ENCODE assay signal across 25 mouse cellular contexts in genomic region chr7:112714783-112715182, GRCm38 (mm10). TPM values are rescaled to one million over a fixed set of nuclear protein-coding genes. Genes with fewer than 3 reads are reported as not detected.
DNase-seq lines count a peak whose midpoint lies in the region; ATAC-seq and TF ChIP-seq lines count a peak whose summit lies in the region.
"Had no signal": no experiment of that assay in that cellular context is flagged by ENCODE, and none has a peak within 500 bp of the region (broad histone marks: within the 10 kb centered on the region; RNA-seq: fewer than 3 reads in every experiment).

No protein-coding gene starts in this region.

- no peaks in the 10 kb centered on the region for H3K36me3 ChIP-seq in heart, embryonic 11.5 days (ENCODE audit: control insufficient read depth, insufficient read depth, low read length)
- H3K36me3 ChIP-seq in kidney, embryonic 14.5 days (ENCODE audit: control insufficient read depth, insufficient read depth, low read length): no peaks in the 10 kb centered on the region
- H3K36me3 ChIP-seq in kidney, postnatal 0 days (ENCODE audit: insufficient read depth, low read length): no peaks in the 10 kb centered on the region
- no peaks in the 10 kb centered on the region for H3K36me3 ChIP-seq in stomach, postnatal 0 days (ENCODE audit: control insufficient read depth, insufficient read depth, low read length)
- H3K36me3 ChIP-seq: embryonic facial prominence, embryonic 15.5 days; forebrain, embryonic 10.5 days; G1E; hindbrain, embryonic 15.5 days; intestine, embryonic 15.5 days; liver, embryonic 13.5 days; midbrain, embryonic 13.5 days; neural tube, embryonic 15.5 days had no signal

- no peak for TF ChIP-seq CTCF in kidney, postnatal 0 days (IDR thresholded peaks at IDR 0.05; ENCODE audit: low read depth)
- TF ChIP-seq CTCF in stomach, postnatal 0 days (IDR thresholded peaks at IDR 0.05; ENCODE audit: low read depth): no peak

- H3K4me3 ChIP-seq in heart, embryonic 11.5 days (ENCODE audit: low read depth, low read length): no peak overlapping the region
- no peak overlapping the region for H3K4me3 ChIP-seq in kidney, embryonic 14.5 days (ENCODE audit: low read length)
- no peak overlapping the region for H3K4me3 ChIP-seq in kidney, postnatal 0 days (replicated peaks; ENCODE audit: low read depth, low read length)
- no peak overlapping the region for H3K4me3 ChIP-seq in stomach, postnatal 0 days (ENCODE audit: low read depth, low read length)
- H3K4me3 ChIP-seq: embryonic facial prominence, embryonic 15.5 days; forebrain, embryonic 10.5 days; gastrocnemius, adult 2 months; hindbrain, embryonic 15.5 days; intestine, embryonic 15.5 days; liver, embryonic 13.5 days; midbrain, embryonic 13.5 days; neural tube, embryonic 15.5 days had no signal

- H3K9me3 ChIP-seq in heart, embryonic 11.5 days (replicated peaks; ENCODE audit: control insufficient read depth, low read length): no peaks in the 10 kb centered on the region
- H3K9me3 ChIP-seq in kidney, embryonic 14.5 days (ENCODE audit: control insufficient read depth, low read length): no peaks in the 10 kb centered on the region
- H3K9me3 ChIP-seq in kidney, postnatal 0 days (replicated peaks; ENCODE audit: low read length): no peaks in the 10 kb centered on the region
- H3K9me3 ChIP-seq in stomach, postnatal 0 days (ENCODE audit: control insufficient read depth, low read length): no peaks in the 10 kb centered on the region
- H3K9me3 ChIP-seq: embryonic facial prominence, embryonic 15.5 days; forebrain, embryonic 10.5 days; hindbrain, embryonic 15.5 days; intestine, embryonic 15.5 days; liver, embryonic 13.5 days; midbrain, embryonic 13.5 days; neural tube, embryonic 15.5 days had no signal

- H3K27ac ChIP-seq in heart, embryonic 11.5 days (ENCODE audit: low read depth, low read length): 0 out of 2 replicates have a peak overlapping the region, but pooled peaks have one; percentile 37
- H3K27ac ChIP-seq in kidney, embryonic 14.5 days (ENCODE audit: low read depth, low read length): no peak overlapping the region
- H3K27ac ChIP-seq in kidney, postnatal 0 days: no peak overlapping the region
- no peak overlapping the region for H3K27ac ChIP-seq in stomach, postnatal 0 days (replicated peaks)
- H3K27ac ChIP-seq: embryonic facial prominence, embryonic 15.5 days; forebrain, embryonic 10.5 days; gastrocnemius, adult 2 months; hindbrain, embryonic 15.5 days; intestine, embryonic 15.5 days; liver, embryonic 13.5 days; midbrain, embryonic 13.5 days; neural tube, embryonic 15.5 days had no signal

- 48% methylated on average over 6 of the region's 6 CpGs for WGBS in heart, embryonic 11.5 days (ENCODE audit: insufficient replicate concordance)
- 52% methylated on average over 6 of the region's 6 CpGs for WGBS in kidney, embryonic 14.5 days
- 46% methylated on average over 6 of the region's 6 CpGs for WGBS in kidney, postnatal 0 days
- 73% methylated on average over 6 of the region's 6 CpGs for WGBS in stomach, postnatal 0 days

- H3K9ac ChIP-seq in heart, embryonic 11.5 days (ENCODE audit: low read depth, low read length): no peak overlapping the region
- H3K9ac ChIP-seq in kidney, embryonic 14.5 days (ENCODE audit: low read depth, low read length): no peak overlapping the region
- no peak overlapping the region for H3K9ac ChIP-seq in kidney, postnatal 0 days (ENCODE audit: low read depth, low read length)
- H3K9ac ChIP-seq in stomach, postnatal 0 days (ENCODE audit: low read length): no peak overlapping the region
- H3K9ac ChIP-seq: embryonic facial prominence, embryonic 15.5 days; hindbrain, embryonic 15.5 days; intestine, embryonic 15.5 days; liver, embryonic 13.5 days; midbrain, embryonic 13.5 days; neural tube, embryonic 15.5 days had no signal

- ATAC-seq in heart, embryonic 11.5 days (replicated peaks; ENCODE audit: insufficient number of reproducible peaks, low FRiP score, low TSS enrichment): no peak
- no peak for ATAC-seq in kidney, embryonic 14.5 days (ENCODE audit: low FRiP score, low TSS enrichment)
- peak; percentile 61; the same call in 1 of the 2 replicates for ATAC-seq in kidney, postnatal 0 days (replicated peaks; ENCODE audit: low FRiP score, low read depth)
- ATAC-seq in stomach, postnatal 0 days (ENCODE audit: low FRiP score, low TSS enrichment): peak; percentile 35; the same call in 1 of the 2 replicates
- ATAC-seq: intestine, embryonic 15.5 days; midbrain, embryonic 13.5 days had no signal

- H3K4me2 ChIP-seq in heart, embryonic 11.5 days: no peak overlapping the region
- no peak overlapping the region for H3K4me2 ChIP-seq in kidney, embryonic 14.5 days (replicated peaks; ENCODE audit: low read depth, low read length)
- H3K4me2 ChIP-seq in kidney, postnatal 0 days (ENCODE audit: low read length): no peak overlapping the region
- H3K4me2 ChIP-seq in stomach, postnatal 0 days (replicated peaks; ENCODE audit: low read depth): no peak overlapping the region
- H3K4me2 ChIP-seq: embryonic facial prominence, embryonic 15.5 days; hindbrain, embryonic 15.5 days; intestine, embryonic 15.5 days; liver, embryonic 13.5 days; midbrain, embryonic 13.5 days; neural tube, embryonic 15.5 days had no signal

- H3K4me1 ChIP-seq in heart, embryonic 11.5 days (ENCODE audit: control insufficient read depth, insufficient read depth, low read length): peaks cover 77% of the 10 kb centered on the region
- H3K4me1 ChIP-seq in kidney, embryonic 14.5 days (ENCODE audit: control insufficient read depth, insufficient read depth, low read length): peaks cover 64% of the 10 kb centered on the region
- peaks cover 42% of the 10 kb centered on the region for H3K4me1 ChIP-seq in kidney, postnatal 0 days (replicated peaks; ENCODE audit: insufficient read depth, low read length)
- H3K4me1 ChIP-seq in stomach, postnatal 0 days (replicated peaks; ENCODE audit: control insufficient read depth, insufficient read depth): peaks cover 2% of the 10 kb centered on the region; the same call in 1 of the 2 replicates

- no peaks in the 10 kb centered on the region for H3K27me3 ChIP-seq in heart, embryonic 11.5 days (ENCODE audit: control insufficient read depth, insufficient read depth, low read length)
- no peaks in the 10 kb centered on the region for H3K27me3 ChIP-seq in kidney, embryonic 14.5 days (ENCODE audit: control insufficient read depth, insufficient read depth, low read length)
- no peaks in the 10 kb centered on the region for H3K27me3 ChIP-seq in kidney, postnatal 0 days (ENCODE audit: insufficient read depth, low read length)
- H3K27me3 ChIP-seq in stomach, postnatal 0 days (ENCODE audit: control insufficient read depth, insufficient read depth, low read length): no peaks in the 10 kb centered on the region
- H3K27me3 ChIP-seq: embryonic facial prominence, embryonic 15.5 days; hindbrain, embryonic 15.5 days; intestine, embryonic 15.5 days; midbrain, embryonic 13.5 days; neural tube, embryonic 15.5 days had no signal

- DNase-seq in heart, postnatal 14 days: no peak
- DNase-seq in kidney, adult 18-20 months: peak; percentile 65
- DNase-seq in kidney, postnatal 0 days (ENCODE audit: low spot score): no peak
- DNase-seq in stomach, postnatal 0 days (ENCODE audit: low spot score): no peak
- DNase-seq in retina, postnatal 1 day: no peak
- DNase-seq in cerebellum, postnatal 4 days (ENCODE audit: low spot score in 2 of 2): no peak
- DNase-seq: adrenal gland, postnatal 25 days; cerebellum, adult 11-12 months; cerebellum, postnatal 14 days; embryo, embryonic 11 days; gastrocnemius, adult 2 months; layer of hippocampus, adult 9-11 months; liver, embryonic 13.5 days; right cerebral cortex, postnatal 25 days; thymus, adult 18-20 months; thymus, postnatal 4 days had no signal

- intact Hi-C loops in heart, postnatal 14 days (cut with DNase I): no loop called here

- TF ChIP-seq EP300 in stomach, postnatal 0 days (optimal IDR thresholded peaks at IDR 0.05): no peak

RNA-seq across cellular contexts. Expression of gene Tead1, which starts 35.7 kb away (rescaled TPM):
- 23.2 and 35.5 TPM in 2 replicates for polyA plus RNA-seq in heart, embryonic 11.5 days (2014; fragmentation: Nextera tagmentation; extraction: Ambion mirVana)
- 100 to 1,000 TPM; 147 to 154 TPM for total RNA-seq in heart, postnatal 14 days (2021)
- polyA plus RNA-seq in kidney, embryonic 14.5 days (2014; fragmentation: Nextera tagmentation; extraction: Ambion mirVana): 30.1 and 36.8 TPM in 2 replicates
- 14.9 and 17.1 TPM in 2 replicates for polyA plus RNA-seq in kidney, postnatal 0 days (2015; fragmentation: Nextera tagmentation; extraction: Ambion mirVana)
- 13.5 and 13.9 TPM in 2 replicates for polyA plus RNA-seq in stomach, postnatal 0 days (2015; fragmentation: Nextera tagmentation; extraction: Ambion mirVana)
- polyA plus RNA-seq: G1E had no signal

Comparison
In these comparisons a context has a peak if more than half of its experiments do, and no peak if none do; other contexts are left out.
1. ATAC-seq: peak in kidney, postnatal 0 days (single experiment) and stomach, postnatal 0 days (single experiment); none in heart, embryonic 11.5 days (single experiment) and kidney, embryonic 14.5 days (single experiment).